Mouse (Mus musculus): ENCODE results near the gene Stx1a.
A peak's percentile ranks its signal among the peaks of the same experiment; 100 is the strongest.

The Stx1a gene

GRCm38 (mm10) chr5:135023344-135024173 lies at the start of gene Stx1a:
Gene Stx1a (plus strand): TSS chr5:135023482.
- DNase-seq: peak; percentile 82 to 86

- no peak for DNase-seq
These were observed 49.8 kb upstream of the Stx1a start for GRCm38 (mm10) chr5:134973526-134973925.

GRCm38 (mm10) chr5:134974294-134974693 lies 49.0 kb upstream of the Stx1a start:
- DNase-seq: no peak

GRCm38 (mm10) chr5:134974921-134975320 lies 48.4 kb upstream of the Stx1a start:
- no peak for DNase-seq

GRCm38 (mm10) chr5:134976164-134976563 lies 47.1 kb upstream of the Stx1a start:
- no peak for DNase-seq

- no peak for DNase-seq
These were observed 46.6 kb upstream of the Stx1a start for GRCm38 (mm10) chr5:134976577-134977250.

- no peak for DNase-seq
These were observed 45.4 kb upstream of the Stx1a start for GRCm38 (mm10) chr5:134977837-134978236.

GRCm38 (mm10) chr5:134981149-134981548 lies 42.1 kb upstream of the Stx1a start:
- DNase-seq: no peak

GRCm38 (mm10) chr5:134983111-134983510 lies 40.2 kb upstream of the Stx1a start:
- no peak for DNase-seq

- no peak for DNase-seq
These were observed 39.5 kb upstream of the Stx1a start for GRCm38 (mm10) chr5:134983771-134984170.

GRCm38 (mm10) chr5:134985633-134986297 lies 37.5 kb upstream of the Stx1a start, which contains the start of gene Cldn3:
Gene Cldn3 (plus strand): TSS chr5:134986214.
- DNase-seq: no peak

- DNase-seq: no peak
These were observed 36.7 kb upstream of the Stx1a start for GRCm38 (mm10) chr5:134986298-134987268.

GRCm38 (mm10) chr5:134989166-134989565 lies 34.1 kb upstream of the Stx1a start:
- no peak for DNase-seq

- no peak for DNase-seq
These were observed 33.5 kb upstream of the Stx1a start for GRCm38 (mm10) chr5:134989741-134990140.

- no peak for DNase-seq
These were observed 30.7 kb upstream of the Stx1a start for GRCm38 (mm10) chr5:134992566-134992965.

- no peak for DNase-seq
These were observed 24.9 kb upstream of the Stx1a start for GRCm38 (mm10) chr5:134998359-134998758.

- no peak for DNase-seq
These were observed 23.5 kb upstream of the Stx1a start for GRCm38 (mm10) chr5:134999797-135000196.

- no peak for DNase-seq
These were observed 22.5 kb upstream of the Stx1a start for GRCm38 (mm10) chr5:135000751-135001150.

GRCm38 (mm10) chr5:135001309-135001708 lies 22.0 kb upstream of the Stx1a start:
- peak in 1 of 2 experiments; percentile 52 for DNase-seq

GRCm38 (mm10) chr5:135002151-135002550 lies 21.1 kb upstream of the Stx1a start:
- DNase-seq: no peak

- DNase-seq: no peak
These were observed 15.3 kb upstream of the Stx1a start for GRCm38 (mm10) chr5:135007802-135008571.

All from thymus, adult 18-20 months (tissue).